Mouse (Mus musculus) adrenal gland (tissue): ENCODE measurements around the gene Caln1.

ENCODE experiments used
- intact Hi-C: fragments of 180-260 bp; cut with DNase I; formaldehyde crosslinking; loops from one replicate; pipeline ENCODE4 v1.15.1; 2025
- long read RNA-seq, 2 experiments: library from polyadenylated mRNA; unstranded; transcript quantifications; one replicate each; pipeline ENCODE4 v2.0.0; 2020; ENCODE audit warnings: borderline replicate concordance in 1 of 2; ENCODE audit not compliant: insufficient replicate concordance in 1 of 2

Caln1 gene
- long read RNA-seq, experiment 1, full-length matches to known transcripts = 40 of 70 reads
- long read RNA-seq, experiment 1, partial matches to known transcripts = 6 of 70 reads
- long read RNA-seq, experiment 1, other reads (novel, unspliced or antisense) = 24 of 70 reads
- long read RNA-seq, experiment 2, full-length matches to known transcripts = 56 of 96 reads
- long read RNA-seq, experiment 2, partial matches to known transcripts = 7 of 96 reads
- long read RNA-seq, experiment 2, other reads (novel, unspliced or antisense) = 33 of 96 reads

- intact Hi-C loops = no loop called here
Measured at GRCm38 (mm10) chr5:130369237-130369636, at the start of gene Caln1. Gene Caln1 (plus strand): TSS chr5:130369455.

DNA sequence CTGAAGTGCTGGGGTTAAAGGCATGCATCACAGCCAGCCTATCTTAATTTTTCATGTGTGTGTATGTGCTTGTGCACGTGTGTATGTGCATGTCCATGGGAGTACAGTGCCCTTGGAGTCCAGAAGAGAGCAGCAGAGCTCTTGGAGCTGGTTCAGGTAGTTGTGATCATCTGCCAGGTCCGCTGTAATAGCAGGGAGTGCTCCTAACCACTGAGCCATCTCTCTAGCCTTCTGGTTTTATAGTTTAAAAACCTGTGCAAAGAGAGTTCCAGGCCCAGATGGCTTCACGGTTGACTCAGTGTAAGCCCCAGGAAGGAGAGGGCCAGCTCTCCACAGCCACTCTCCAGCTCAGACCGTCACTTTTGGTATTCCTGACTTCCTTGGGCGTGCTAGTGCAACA lies 49.5 kb upstream of the Caln1 start:
- intact Hi-C loops = loop anchor here (5.0 kb wide), 1 partner anchor 42 kb away; no protein-coding TSS in a partner anchor

GRCm38 (mm10) chr5:130320485-130320884 lies 48.8 kb upstream of the Caln1 start:
- intact Hi-C loops = loop anchor here (5.0 kb wide), 1 partner anchor 43 kb away; no protein-coding TSS in a partner anchor

DNA sequence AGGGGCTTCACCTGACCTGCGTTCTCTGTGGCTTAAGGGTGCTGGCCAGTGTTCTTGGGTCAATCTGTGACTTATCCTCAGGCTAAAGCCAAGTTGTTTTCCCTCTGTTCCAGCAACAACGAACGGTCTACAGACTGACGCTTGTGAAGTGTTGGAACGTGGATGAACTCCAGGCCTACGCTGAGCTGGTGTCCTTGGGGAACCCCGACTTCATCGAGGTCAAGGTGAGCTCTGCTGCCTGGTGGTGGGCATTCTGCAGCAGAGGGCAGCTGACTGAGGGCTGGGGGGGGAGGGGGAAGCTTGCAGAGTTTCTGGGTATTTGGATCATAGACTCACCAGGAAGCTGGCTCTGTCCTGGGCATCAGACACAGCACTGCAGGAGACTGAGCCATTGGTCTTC lies 43.8 kb upstream of the Caln1 start:
- intact Hi-C loops = no loop called here

GRCm38 (mm10) chr5:130327615-130328263 lies 41.5 kb upstream of the Caln1 start:
- intact Hi-C loops = no loop called here

- intact Hi-C loops = no loop called here
Measured at GRCm38 (mm10) chr5:130328366-130328765, 40.9 kb upstream of the Caln1 start.

GRCm38 (mm10) chr5:130329889-130330288 lies 39.4 kb upstream of the Caln1 start:
- intact Hi-C loops = no loop called here

- intact Hi-C loops = no loop called here
Measured at GRCm38 (mm10) chr5:130330801-130331200, 38.5 kb upstream of the Caln1 start.

- intact Hi-C loops = no loop called here
Measured at GRCm38 (mm10) chr5:130331206-130331605, 38.0 kb upstream of the Caln1 start.

- intact Hi-C loops = no loop called here
Measured at GRCm38 (mm10) chr5:130333566-130333965, 35.7 kb upstream of the Caln1 start.

DNA sequence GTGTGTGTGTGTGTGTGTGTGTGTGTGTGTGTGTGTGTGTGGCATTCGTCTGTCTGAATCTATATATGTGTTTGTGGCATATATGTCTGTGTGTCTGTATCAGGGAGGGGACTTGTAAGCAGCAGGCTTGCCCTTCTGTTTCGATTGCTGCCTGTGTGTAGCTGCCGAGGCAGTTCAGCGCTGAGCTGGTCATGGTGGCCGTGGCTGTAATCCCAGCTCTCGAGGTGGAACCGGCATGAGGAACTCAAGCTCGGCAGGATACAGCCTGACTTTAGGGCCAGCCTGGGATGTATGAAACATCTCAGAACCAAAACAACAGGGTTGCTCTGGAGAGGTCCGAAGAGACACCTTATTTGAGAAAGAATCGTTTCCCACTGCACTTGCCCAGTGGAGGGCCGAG lies 35.3 kb upstream of the Caln1 start:
- intact Hi-C loops = no loop called here

- intact Hi-C loops = no loop called here
Measured at GRCm38 (mm10) chr5:130335462-130335861, 33.8 kb upstream of the Caln1 start.

DNA sequence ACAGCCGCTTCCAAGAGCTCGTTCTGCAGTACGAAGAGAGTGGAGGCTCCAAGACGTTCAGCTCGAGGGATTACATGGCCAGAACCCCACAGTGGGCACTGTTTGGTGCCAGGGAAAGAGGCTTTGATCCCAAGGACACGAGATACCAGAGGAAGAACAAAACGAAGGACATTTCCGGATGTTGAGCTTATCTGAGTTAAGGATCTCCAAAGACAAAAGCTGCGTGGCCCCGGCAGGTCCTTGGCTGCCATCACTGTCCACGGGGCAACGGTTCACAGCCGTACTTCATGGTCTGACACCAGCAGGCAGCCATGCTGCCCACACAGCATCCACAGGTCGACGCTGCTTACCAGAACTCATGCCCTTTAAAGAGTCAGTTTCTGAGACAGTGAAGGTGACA lies 28.6 kb upstream of the Caln1 start:
- intact Hi-C loops = no loop called here

GRCm38 (mm10) chr5:130344999-130345398 lies 24.3 kb upstream of the Caln1 start:
- intact Hi-C loops = no loop called here

DNA sequence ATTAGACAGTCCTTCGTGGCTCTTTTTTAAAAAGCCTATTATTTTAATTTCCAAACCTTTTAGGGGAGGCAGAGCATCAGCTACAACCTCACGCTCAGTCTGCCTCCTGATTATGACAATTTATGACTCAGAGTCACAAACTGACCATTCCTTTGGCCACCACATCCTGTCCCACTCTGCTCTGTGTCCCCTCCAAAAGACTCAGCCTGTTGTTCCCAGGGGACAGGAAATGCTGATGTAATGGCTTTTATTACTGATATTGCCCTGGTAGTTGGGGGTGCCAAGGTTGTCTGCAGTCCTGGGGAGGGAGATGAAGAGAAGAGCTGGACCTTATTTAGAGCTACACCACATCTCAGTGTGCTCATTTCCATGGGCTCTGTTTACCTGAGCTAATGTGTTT lies 23.4 kb upstream of the Caln1 start:
- intact Hi-C loops = no loop called here

- intact Hi-C loops = no loop called here
Measured at GRCm38 (mm10) chr5:130355223-130355622, 14.0 kb upstream of the Caln1 start.

- intact Hi-C loops = no loop called here
Measured at GRCm38 (mm10) chr5:130363111-130363510, 6.1 kb upstream of the Caln1 start.

- intact Hi-C loops = no loop called here
Measured at GRCm38 (mm10) chr5:130363773-130364172, 5.5 kb upstream of the Caln1 start.

DNA sequence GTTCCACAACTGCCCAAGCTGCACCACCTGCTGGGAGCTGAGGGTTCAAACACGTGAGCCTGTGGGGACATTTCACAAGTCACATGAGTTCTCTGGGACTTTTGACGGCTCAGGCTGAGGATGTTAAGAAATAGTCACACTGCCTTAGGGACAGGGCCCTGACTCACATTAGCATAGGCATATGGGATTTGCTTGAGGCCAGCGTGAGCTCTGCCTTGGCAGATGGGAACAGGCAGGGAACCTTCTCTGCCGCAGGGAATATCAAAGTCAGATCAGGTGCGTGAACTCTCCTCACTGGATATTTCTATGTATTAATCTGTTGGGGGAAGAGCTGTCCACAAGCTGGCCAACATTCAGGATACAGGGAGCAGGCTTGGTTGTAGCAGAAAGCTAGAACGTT lies 1.0 kb upstream of the Caln1 start:
- intact Hi-C loops = no loop called here

GRCm38 (mm10) chr5:130375411-130375810 lies 6.2 kb downstream of the Caln1 start:
- intact Hi-C loops = no loop called here

- intact Hi-C loops = no loop called here
Measured at GRCm38 (mm10) chr5:130384222-130384912, 15.1 kb downstream of the Caln1 start, which contains the start of gene A330070K13Rik. Gene A330070K13Rik (minus strand): TSS chr5:130384631.

- intact Hi-C loops = no loop called here
Measured at GRCm38 (mm10) chr5:130386418-130386817, 17.2 kb downstream of the Caln1 start.
